Mouse (Mus musculus) heart, adult 9 months (tissue): ENCODE measurements around the gene Olfr1337.
A peak's percentile ranks its signal among the peaks of the same experiment; 100 is the strongest.

Source experiments
- DNase-seq, 2 experiments: peaks; one replicate each; pipeline ENCODE4 v3.0.0; 2022; ENCODE audit warnings: low spot score in 2 of 2

The Olfr1337 gene

DNA sequence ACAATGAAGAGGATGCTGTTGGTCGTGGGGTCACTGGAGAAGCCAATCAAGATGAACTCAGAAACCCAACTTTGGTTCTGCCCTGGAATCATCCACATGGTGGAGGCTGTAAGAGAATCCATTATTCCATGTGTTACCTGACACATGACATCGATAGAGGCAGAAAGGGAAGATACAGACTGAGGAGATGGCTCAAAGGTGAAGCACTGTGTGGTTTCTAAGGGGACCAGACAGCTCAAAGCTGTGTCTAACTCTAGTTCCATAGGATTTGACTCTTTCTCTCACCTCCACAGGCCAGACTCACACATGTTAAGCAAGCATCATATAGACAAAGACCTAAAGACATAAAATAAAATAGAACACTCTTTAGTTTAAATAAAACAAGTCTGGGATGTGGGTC lies at the start of gene Olfr1337:
Gene Olfr1337 (minus strand): TSS at position 101 of the 400 bp plus-strand sequence.
- no peak for DNase-seq

DNA sequence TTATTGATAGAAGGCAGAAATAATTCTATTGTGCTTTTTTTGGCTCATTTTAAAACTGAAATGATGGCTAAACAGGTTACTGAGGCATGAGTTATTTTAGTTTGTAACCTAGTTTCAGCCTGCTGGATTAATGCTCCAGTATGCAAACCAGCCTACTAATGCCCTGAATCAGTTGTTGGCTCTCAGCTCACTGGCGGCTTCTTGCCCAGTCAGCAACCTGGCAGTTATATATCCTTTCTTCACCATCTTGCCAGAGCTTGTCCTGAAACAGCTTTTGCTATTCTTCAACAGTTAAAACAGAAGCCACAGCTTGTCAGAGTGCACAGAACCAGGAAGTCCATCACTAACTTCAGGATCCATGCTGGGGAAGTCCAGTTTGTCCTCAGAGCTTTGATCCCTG lies 36.5 kb upstream of the Olfr1337 start:
- no peak for DNase-seq

DNA sequence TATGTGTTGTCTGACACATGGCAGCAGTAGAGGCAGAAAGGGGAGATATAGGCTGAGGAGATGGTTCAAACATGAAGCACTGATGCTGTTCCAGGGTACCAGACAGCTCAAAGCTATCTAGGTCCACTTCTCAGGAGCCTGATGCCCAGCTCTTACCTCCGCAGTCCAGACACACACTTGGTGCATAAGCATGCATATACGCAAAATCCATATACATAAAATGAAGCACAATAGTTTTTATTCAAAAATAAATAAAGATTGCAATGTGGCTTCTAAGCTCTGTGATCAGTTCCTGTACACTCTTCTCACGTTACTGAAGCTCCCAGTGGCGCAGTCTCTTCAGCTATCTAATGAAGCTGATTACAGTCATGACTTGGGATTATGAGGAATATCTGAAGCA lies 27.5 kb upstream of the Olfr1337 start, which contains the start of gene Olfr1335:
Gene Olfr1335 (minus strand): TSS at position 101 of the 400 bp plus-strand sequence.
- DNase-seq = no peak

DNA sequence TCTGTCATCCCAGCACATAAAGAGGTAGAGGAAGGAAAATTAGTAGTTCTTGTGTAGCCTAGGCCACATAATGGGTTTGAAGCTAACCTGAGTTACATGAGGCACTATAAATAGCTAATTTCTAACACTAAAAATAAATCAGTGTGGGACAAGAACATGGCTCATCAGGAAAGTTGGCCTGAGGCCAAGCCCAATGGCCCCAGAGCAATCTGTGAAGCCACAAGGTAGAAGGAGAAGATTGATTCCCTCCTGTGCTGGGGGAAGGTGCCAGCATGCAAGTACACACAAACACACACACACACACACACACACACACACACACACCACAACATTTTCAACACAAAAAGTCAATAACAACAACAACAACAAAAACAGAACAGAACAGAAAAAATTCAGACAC lies 10.4 kb upstream of the Olfr1337 start:
- peak in 1 of 2 experiments; percentile 10 for DNase-seq

DNA sequence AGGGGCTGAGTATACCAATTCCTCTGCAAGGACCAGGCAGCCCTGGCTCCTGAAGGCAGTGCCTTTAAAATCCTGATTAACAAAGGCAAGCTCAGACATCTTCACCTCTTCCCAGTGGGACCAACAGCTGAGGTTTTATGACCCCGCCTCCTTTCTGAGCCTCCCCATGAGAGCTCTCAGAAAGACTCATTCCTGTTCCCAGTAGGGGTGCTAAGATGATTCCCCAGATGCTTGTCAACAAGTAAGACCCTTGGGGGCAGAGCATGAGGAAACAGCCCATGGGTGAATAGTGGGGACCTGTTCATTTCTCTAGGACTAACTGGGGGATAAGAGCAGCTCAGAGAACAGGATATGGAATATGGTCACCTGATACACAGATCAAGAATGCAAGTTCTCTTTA lies 23.7 kb downstream of the Olfr1337 start, which contains the start of gene Olfr1338:
Gene Olfr1338 (minus strand): TSS at position 101 of the 400 bp plus-strand sequence.
- no peak for DNase-seq

DNA sequence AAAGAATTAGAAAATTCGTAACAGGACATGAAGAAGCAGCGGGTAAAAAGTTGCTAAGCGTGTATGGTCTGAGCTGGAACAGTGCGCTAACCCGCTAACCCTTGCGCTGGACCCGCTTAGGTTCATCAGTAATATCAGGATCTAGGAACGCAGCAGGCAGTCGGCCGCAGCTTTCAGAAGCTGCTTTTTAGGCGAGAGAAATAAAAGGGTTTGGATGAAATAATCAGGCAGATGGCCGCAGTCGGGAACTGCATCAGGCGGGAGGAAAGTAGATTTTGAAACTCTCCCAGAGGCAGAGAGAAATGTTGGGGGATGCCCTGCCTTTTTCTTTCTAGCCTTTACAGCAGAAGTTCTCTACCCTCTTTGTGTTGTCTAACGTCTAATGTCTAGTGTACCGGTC lies 40.5 kb downstream of the Olfr1337 start:
- DNase-seq = no peak

DNA sequence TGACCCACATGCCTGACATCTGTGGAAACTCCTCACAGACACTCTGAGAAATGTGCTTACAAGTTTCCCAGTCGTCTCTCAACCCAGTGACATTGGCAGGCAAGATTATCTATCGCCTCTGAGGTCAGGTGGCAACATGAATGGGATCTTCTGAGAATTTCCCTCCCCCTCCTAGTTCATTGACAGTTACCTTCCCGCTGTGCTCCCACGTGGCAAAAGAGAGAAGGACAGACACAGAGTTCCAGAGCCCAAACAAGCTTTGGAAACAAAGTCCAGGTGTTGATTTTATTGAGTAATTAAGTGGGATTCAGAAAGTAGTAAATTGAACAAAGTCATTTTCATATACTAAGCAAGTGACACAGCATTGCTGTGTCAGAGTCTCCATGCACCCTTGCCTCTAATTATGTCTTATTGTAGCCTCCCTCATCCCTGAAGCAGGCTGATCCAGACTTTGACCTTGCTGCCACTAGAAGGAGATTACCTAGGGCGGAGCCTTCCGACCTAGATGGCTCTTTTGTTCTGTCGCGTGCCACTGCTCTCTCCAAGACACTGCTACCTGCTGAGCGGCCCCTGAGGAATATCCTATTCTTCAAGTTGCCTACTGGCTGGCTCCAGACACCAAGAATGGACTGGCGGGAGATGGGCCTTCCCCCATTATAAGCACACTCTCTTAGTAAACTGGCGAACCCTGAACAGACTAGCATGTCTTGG lies 41.2 kb downstream of the Olfr1337 start:
- DNase-seq = no peak

DNA sequence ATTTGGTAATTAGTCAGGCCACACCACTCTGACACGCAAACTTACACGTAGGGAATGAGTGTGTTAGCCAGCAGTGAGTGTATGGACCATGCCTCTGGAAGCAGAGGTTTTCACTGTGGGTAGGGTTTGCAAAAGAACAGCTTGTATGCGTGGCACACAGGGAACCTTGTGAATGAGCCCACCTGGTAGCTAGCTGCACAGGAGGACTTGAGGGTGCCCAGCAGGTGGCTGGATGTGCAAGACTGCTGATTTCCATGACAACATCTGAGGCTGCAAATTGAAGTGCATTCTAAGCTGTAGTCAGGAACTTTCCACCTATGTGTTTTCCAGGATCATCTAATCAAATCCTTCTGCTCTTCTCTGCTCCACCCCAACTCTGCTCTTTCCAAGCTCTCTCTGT lies 42.8 kb downstream of the Olfr1337 start:
- DNase-seq = no peak

DNA sequence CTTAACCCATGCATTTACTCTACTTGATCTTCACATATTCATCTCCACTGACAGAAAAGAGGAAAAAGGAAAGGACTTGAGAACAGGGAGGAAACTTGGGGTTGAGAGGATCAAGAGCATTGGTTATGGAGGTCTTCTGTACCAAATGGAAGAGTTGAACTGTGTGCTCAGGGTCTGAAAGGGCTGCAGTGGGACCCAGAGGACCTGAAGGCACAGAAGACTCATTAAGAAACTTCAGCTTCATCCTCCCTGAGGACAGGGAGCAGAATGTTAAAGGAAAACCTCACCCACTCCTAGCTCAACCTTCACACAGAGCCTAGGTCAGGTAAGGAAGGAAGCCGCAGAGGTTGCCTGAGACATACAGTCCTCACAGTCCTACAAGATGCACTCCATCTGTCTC lies 50.5 kb downstream of the Olfr1337 start, which contains the start of gene Olfr1339:
Gene Olfr1339 (plus strand): TSS at position 301 of the 400 bp plus-strand sequence.
- no peak for DNase-seq
